Mouse (Mus musculus) ovary, postnatal 10 days (tissue): ENCODE measurements at regions not wholly inside any gene's neighbourhood (a gene's known extent, or its start where the extent isn't known, plus 50 kb on each side); places are given as distances from the start of the nearest gene placed in this dataset.

Source experiments
- DNase-seq: peaks from one replicate; pipeline ENCODE4 v3.0.0; 2022; ENCODE audit warnings: low spot score

GRCm38 (mm10) chrX:162210848-162211247, 51.3 kb upstream of the Nhs start:
- DNase-seq: no peak
